Mouse (Mus musculus) ES-E14 (cell line): ENCODE data around the gene Flot2. TPM values are rescaled to one million over a fixed set of nuclear protein-coding genes. Genes with fewer than 3 reads are reported as not detected.
"Not testable (repeated sequence)": the region's sequence is repeated elsewhere in the genome, so short reads cannot be mapped to it uniquely, and the experiment has no call there.

ENCODE experiments used
- DNase-seq: peaks from one replicate; pipeline ENCODE4 v3.0.0-alpha.2; 2013; ENCODE audit warnings: low read depth, low spot score
- H3K27ac ChIP-seq: 2 replicates; pipeline ENCODE4 v1.5.1; 2012; ENCODE audit warnings: low read depth, mild to moderate bottlenecking, low read length, moderate library complexity, mixed read lengths; ENCODE audit not compliant: poor library complexity, insufficient read depth, severe bottlenecking
- H3K36me3 ChIP-seq: 2 replicates; pipeline ENCODE4 v1.6.1; 2012; ENCODE audit warnings: mild to moderate bottlenecking, low read length, moderate library complexity, mixed read lengths; ENCODE audit not compliant: control insufficient read depth, poor library complexity, insufficient read depth, severe bottlenecking
- H3K4me1 ChIP-seq, 2 experiments: fragments of 150-350 bp in 1 of 2; sonication (generic) in 1 of 2; 2 replicates each; pipeline ENCODE4 v1.6.1; 2012; ENCODE audit warnings: low read length in 2 of 2, mild to moderate bottlenecking in 1 of 2, mixed read lengths in 1 of 2; ENCODE audit not compliant: control insufficient read depth in 2 of 2, insufficient read depth in 2 of 2, poor library complexity in 1 of 2
- H3K4me3 ChIP-seq, 2 experiments: fragments of 150-350 bp in 1 of 2; sonication (generic) in 1 of 2; 2 replicates each; pipeline ENCODE4 v1.5.1; 2012; ENCODE audit warnings: low read length in 2 of 2, low read depth in 1 of 2, mild to moderate bottlenecking in 1 of 2, mixed read lengths in 1 of 2; ENCODE audit not compliant: insufficient read depth in 1 of 2, poor library complexity in 1 of 2, severe bottlenecking in 1 of 2
- H3K9ac ChIP-seq: 2 replicates; pipeline ENCODE4 v1.6.1; 2012; ENCODE audit warnings: low read depth, mild to moderate bottlenecking, low read length, mixed read lengths; ENCODE audit not compliant: poor library complexity, insufficient read depth, severe bottlenecking
- H3K9me3 ChIP-seq: fragments of 150-350 bp; sonication (generic); 2 replicates; pipeline ENCODE4 v1.6.1; 2012; ENCODE audit warnings: low read depth, mild to moderate bottlenecking, low read length; ENCODE audit not compliant: control insufficient read depth, insufficient read depth
- CHD2 ChIP-seq: IDR thresholded peaks from 2 replicates; pipeline ENCODE4 v1.6.1; 2014; ENCODE audit warnings: mild to moderate bottlenecking, low read depth, low read length, inconsistent platforms
- HCFC1 ChIP-seq: IDR thresholded peaks from 2 replicates; pipeline ENCODE4 v1.6.1; 2012; ENCODE audit warnings: low read length, inconsistent platforms, borderline replicate concordance; ENCODE audit not compliant: insufficient read depth
- MAFK ChIP-seq: IDR thresholded peaks from 2 replicates; pipeline ENCODE4 v1.6.1; 2014; ENCODE audit warnings: mild to moderate bottlenecking, low read depth, low read length, inconsistent platforms; ENCODE audit not compliant: insufficient read depth
- ZC3H11A ChIP-seq: IDR thresholded peaks from 2 replicates; pipeline ENCODE4 v1.6.1; 2012; ENCODE audit warnings: low read depth, mild to moderate bottlenecking, inconsistent platforms, low read length, borderline replicate concordance
- ZNF384 ChIP-seq: IDR thresholded peaks from 2 replicates; pipeline ENCODE4 v1.6.1; 2012; ENCODE audit warnings: low read depth, low read length, inconsistent platforms
- in situ Hi-C, 2 experiments: fragments of 600-800 bp; cut with MboI; formaldehyde crosslinking; loops; one replicate each; pipeline ENCODE4 v1.15.1; 2025; ENCODE audit warnings: low sequenced_read_pairs in 2 of 2, inconsistent platforms in 1 of 2; ENCODE audit not compliant: unreplicated experiment in 2 of 2
- total RNA-seq: library from RNA; depleted of rRNA; stranded (reverse); fragments of 300-350 nt; gene quantifications from 2 replicates; pipeline ENCODE4 v1.2.3, GENCODE M21; 2012

The Flot2 gene
- total RNA-seq, 1 experiment, result 31.9 TPM

GRCm38 (mm10) chr11:78040878-78041277, 3.1 kb downstream of the Flot2 start:
- no peak overlapping the region for H3K4me3 ChIP-seq
- peaks cover 5% of the 10 kb centered on the region in 2 experiments; a peak in 2 of 4 replicates for H3K4me1 ChIP-seq
- H3K27ac ChIP-seq, result no peak overlapping the region
- in situ Hi-C loops, result no loop called here
- H3K9ac ChIP-seq, result no peak overlapping the region
- DNase-seq, result no peak
- no peaks in the 10 kb centered on the region for H3K9me3 ChIP-seq
- no peaks in the 10 kb centered on the region; the same call in 1 of the 2 replicates for H3K36me3 ChIP-seq
- TF ChIP-seq ZNF384 (no peak), MAFK (no peak), CHD2 (no peak), HCFC1 (no peak), ZC3H11A (no peak)

GRCm38 (mm10) chr11:78042290-78042870, 4.6 kb downstream of the Flot2 start:
- TF ChIP-seq ZNF384, result peak; percentile 48; the same call in 1 of the 2 replicates
- DNase-seq, result peak; percentile 42
- in situ Hi-C loops, H3K9ac ChIP-seq, H3K9me3 ChIP-seq, H3K27ac ChIP-seq, H3K4me1 ChIP-seq, H3K4me3 ChIP-seq, H3K36me3 ChIP-seq: not testable (repeated sequence)

DNA sequence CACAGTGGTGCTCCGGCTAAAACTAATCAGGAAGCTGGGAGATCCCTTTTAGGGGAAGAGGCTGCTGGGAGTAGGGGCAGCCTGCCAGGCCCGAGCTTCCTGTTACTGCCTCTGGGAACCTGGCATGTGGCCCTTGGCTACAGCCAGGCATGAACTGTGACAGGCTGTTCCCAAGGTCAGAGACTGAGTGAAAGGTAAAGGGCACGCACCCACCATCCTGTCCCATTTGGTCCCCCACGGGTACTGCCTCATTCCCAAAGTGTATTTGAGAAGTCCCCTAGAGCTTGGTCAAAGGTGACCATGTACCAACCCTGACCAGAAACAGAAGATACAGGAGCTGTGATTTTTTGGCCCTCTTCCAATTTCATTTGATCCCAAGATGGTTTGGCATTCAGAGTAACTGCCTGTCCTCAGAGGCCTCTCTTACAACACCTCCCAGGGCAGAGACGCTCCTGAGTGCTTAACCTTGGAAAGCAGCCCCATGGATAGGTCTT, 7.1 kb downstream of the Flot2 start:
- Histone ChIP-seq H3K4me3 (no peak overlapping the region), H3K36me3 (no peaks in the 10 kb centered on the region), H3K4me1 (peaks cover 0 to 5% of the 10 kb centered on the region in 2 experiments; a peak in 1 of 4 replicates), H3K9ac (no peak overlapping the region), H3K27ac (no peak overlapping the region), H3K9me3 (no peaks in the 10 kb centered on the region)
- in situ Hi-C loops, result no loop called here
- no peak for TF ChIP-seq CHD2
- no peak for TF ChIP-seq ZC3H11A
- no peak for TF ChIP-seq HCFC1
- no peak for TF ChIP-seq ZNF384
- TF ChIP-seq MAFK, result no peak
- no peak for DNase-seq

DNA sequence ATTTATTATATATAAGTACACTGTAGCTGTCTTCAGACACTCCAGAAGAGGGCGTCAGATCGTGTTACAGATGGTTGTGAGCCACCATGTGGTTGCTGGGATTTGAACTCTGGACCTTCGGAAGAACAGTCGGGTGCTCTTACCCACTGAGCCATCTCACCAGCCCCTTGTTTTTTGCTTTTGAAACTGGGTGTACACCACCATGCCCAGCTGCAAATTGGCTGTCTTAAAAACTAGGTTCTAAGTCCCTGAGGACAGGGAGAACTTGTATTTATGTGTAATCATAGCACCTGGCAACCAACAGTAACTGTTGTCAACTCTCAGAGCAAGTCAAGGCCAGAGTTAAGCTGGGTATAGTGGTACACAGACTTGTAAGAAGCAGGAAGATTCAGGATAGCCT, 10.9 kb downstream of the Flot2 start:
- H3K4me3 ChIP-seq, DNase-seq, H3K9me3 ChIP-seq, in situ Hi-C loops, H3K27ac ChIP-seq, H3K36me3 ChIP-seq, H3K9ac ChIP-seq, H3K4me1 ChIP-seq: not testable (repeated sequence)

- Histone ChIP-seq H3K4me1 (peaks cover 0 to 6% of the 10 kb centered on the region in 2 experiments; a peak in 1 of 4 replicates), H3K27ac (no peak overlapping the region), H3K9me3 (no peaks in the 10 kb centered on the region), H3K36me3 (peaks cover 5% of the 10 kb centered on the region; the same call in 1 of the 2 replicates), H3K9ac (no peak overlapping the region), H3K4me3 (no peak overlapping the region)
- TF ChIP-seq CHD2 (no peak), ZC3H11A (no peak), MAFK (no peak), HCFC1 (no peak), ZNF384 (no peak)
- no peak for DNase-seq
- in situ Hi-C loops, result no loop called here
These were observed 15.3 kb downstream of the Flot2 start for GRCm38 (mm10) chr11:78053078-78053477.
